Mouse (Mus musculus) megakaryocyte, embryonic 14.5 days (primary cell): ENCODE results near the gene Stk10.

Experiments used
- FLI1 ChIP-seq: IDR thresholded peaks from 2 replicates; pipeline ENCODE4 v1.6.1; 2012; ENCODE audit warnings: low read length, inconsistent platforms, mixed read lengths
- GATA1 ChIP-seq: IDR thresholded peaks from 3 replicates; pipeline ENCODE4 v1.6.1; 2012; ENCODE audit warnings: mixed read lengths, low read length, inconsistent platforms, borderline replicate concordance

GRCm38 (mm10) chr11:32533482-32534261 lies 567 bp downstream of the Stk10 start:
- TF ChIP-seq GATA1, result no peak
- no peak for TF ChIP-seq FLI1
